Mouse (Mus musculus): ENCODE data around the gene Olfr1015. TPM values are rescaled to one million over a fixed set of nuclear protein-coding genes. Genes with fewer than 3 reads are reported as not detected.

Olfr1015 gene
- polyA plus RNA-seq, 1 experiment from 2014 or later: not detected

Other genes with a start within 250 kb of the Olfr1015 start
- gene Olfr996, start 202.8 kb upstream of the Olfr1015 start, polyA plus RNA-seq (2014; fragmentation: Nextera tagmentation; extraction: Ambion mirVana): not detected in 2 replicates
- not detected in 2 replicates for gene Olfr998, start 193.1 kb upstream of the Olfr1015 start, polyA plus RNA-seq (2014; fragmentation: Nextera tagmentation; extraction: Ambion mirVana)
- not detected in 2 replicates for gene Olfr1000, start 170.1 kb upstream of the Olfr1015 start, polyA plus RNA-seq (2014; fragmentation: Nextera tagmentation; extraction: Ambion mirVana)
- gene Olfr1002, start 131.3 kb upstream of the Olfr1015 start, polyA plus RNA-seq (2014; fragmentation: Nextera tagmentation; extraction: Ambion mirVana): not detected in 2 replicates
- gene Olfr154, start 117.6 kb upstream of the Olfr1015 start, polyA plus RNA-seq (2014; fragmentation: Nextera tagmentation; extraction: Ambion mirVana): not detected in 2 replicates
- gene Olfr1006, start 103.2 kb upstream of the Olfr1015 start, polyA plus RNA-seq (2014; fragmentation: Nextera tagmentation; extraction: Ambion mirVana): not detected in 2 replicates
- not detected in 2 replicates for gene Olfr1008, start 92.6 kb upstream of the Olfr1015 start, polyA plus RNA-seq (2014; fragmentation: Nextera tagmentation; extraction: Ambion mirVana)
- not detected in 2 replicates for gene Olfr1009, start 66.6 kb upstream of the Olfr1015 start, polyA plus RNA-seq (2014; fragmentation: Nextera tagmentation; extraction: Ambion mirVana)
- gene Olfr1012, start 19.3 kb upstream of the Olfr1015 start, polyA plus RNA-seq (2014; fragmentation: Nextera tagmentation; extraction: Ambion mirVana): not detected in 2 replicates
- gene Olfr1013, start 14.9 kb upstream of the Olfr1015 start, polyA plus RNA-seq (2014; fragmentation: Nextera tagmentation; extraction: Ambion mirVana): not detected in 2 replicates
- not detected in 2 replicates for gene Olfr1014, start 9.3 kb upstream of the Olfr1015 start, polyA plus RNA-seq (2014; fragmentation: Nextera tagmentation; extraction: Ambion mirVana)
- gene Olfr1016, start 20.5 kb downstream of the Olfr1015 start, polyA plus RNA-seq (2014; fragmentation: Nextera tagmentation; extraction: Ambion mirVana): not detected in 2 replicates
- gene Olfr1018, start 36.5 kb downstream of the Olfr1015 start, polyA plus RNA-seq (2014; fragmentation: Nextera tagmentation; extraction: Ambion mirVana): not detected in 2 replicates
- not detected in 2 replicates for gene Olfr1019, start 63.5 kb downstream of the Olfr1015 start, polyA plus RNA-seq (2014; fragmentation: Nextera tagmentation; extraction: Ambion mirVana)
- gene Olfr1020, start 65.0 kb downstream of the Olfr1015 start, polyA plus RNA-seq (2014; fragmentation: Nextera tagmentation; extraction: Ambion mirVana): not detected in 2 replicates
- not detected in 2 replicates for gene Olfr1022, start 86.6 kb downstream of the Olfr1015 start, polyA plus RNA-seq (2014; fragmentation: Nextera tagmentation; extraction: Ambion mirVana)
- gene Olfr1023, start 103.6 kb downstream of the Olfr1015 start, polyA plus RNA-seq (2014; fragmentation: Nextera tagmentation; extraction: Ambion mirVana): not detected in 2 replicates
- not detected in 2 replicates for gene Olfr1024, start 123.0 kb downstream of the Olfr1015 start, polyA plus RNA-seq (2014; fragmentation: Nextera tagmentation; extraction: Ambion mirVana)
- not detected in 2 replicates for gene Olfr1025-ps1, start 133.2 kb downstream of the Olfr1015 start, polyA plus RNA-seq (2014; fragmentation: Nextera tagmentation; extraction: Ambion mirVana)
- not detected in 2 replicates for gene Olfr1026, start 139.5 kb downstream of the Olfr1015 start, polyA plus RNA-seq (2014; fragmentation: Nextera tagmentation; extraction: Ambion mirVana)
- gene Olfr1028, start 168.4 kb downstream of the Olfr1015 start, polyA plus RNA-seq (2014; fragmentation: Nextera tagmentation; extraction: Ambion mirVana): not detected in 2 replicates
- not detected in 2 replicates for gene Olfr1029, start 191.9 kb downstream of the Olfr1015 start, polyA plus RNA-seq (2014; fragmentation: Nextera tagmentation; extraction: Ambion mirVana)
- gene Olfr1030, start 197.3 kb downstream of the Olfr1015 start, polyA plus RNA-seq (2014; fragmentation: Nextera tagmentation; extraction: Ambion mirVana): not detected in 2 replicates
- not detected in 2 replicates for gene Olfr1031, start 208.3 kb downstream of the Olfr1015 start, polyA plus RNA-seq (2014; fragmentation: Nextera tagmentation; extraction: Ambion mirVana)
- not detected in 2 replicates for gene Olfr1032, start 223.5 kb downstream of the Olfr1015 start, polyA plus RNA-seq (2014; fragmentation: Nextera tagmentation; extraction: Ambion mirVana)
- gene Olfr1033, start 238.6 kb downstream of the Olfr1015 start, polyA plus RNA-seq (2014; fragmentation: Nextera tagmentation; extraction: Ambion mirVana): not detected in 2 replicates

All from hindbrain, embryonic 11.5 days (tissue).